Mouse (Mus musculus) kidney, adult 2 months (tissue): ENCODE data around the gene Scml4.

Source experiments
- CTCF ChIP-seq: fragments of 200-500 bp; conservative IDR thresholded peaks from 2 replicates; pipeline ENCODE4 v1.5.1; 2011; ENCODE audit warnings: low read depth, mild to moderate bottlenecking, control low read depth, low read length, moderate library complexity, mixed read lengths; ENCODE audit not compliant: insufficient read depth, insufficient read length
- POLR2A ChIP-seq: fragments of 200-500 bp; IDR thresholded peaks from one replicate; pipeline ENCODE4 v1.6.1; 2011; ENCODE audit warnings: low read depth, low read length, control low read depth

GRCm38 (mm10) chr10:42897166-42897565 lies 37.0 kb downstream of the Scml4 start:
- TF ChIP-seq CTCF (no peak), POLR2A (no peak)
